Comparison of ENCODE assay signal across 14 mouse cellular contexts in the genomic region with DNA sequence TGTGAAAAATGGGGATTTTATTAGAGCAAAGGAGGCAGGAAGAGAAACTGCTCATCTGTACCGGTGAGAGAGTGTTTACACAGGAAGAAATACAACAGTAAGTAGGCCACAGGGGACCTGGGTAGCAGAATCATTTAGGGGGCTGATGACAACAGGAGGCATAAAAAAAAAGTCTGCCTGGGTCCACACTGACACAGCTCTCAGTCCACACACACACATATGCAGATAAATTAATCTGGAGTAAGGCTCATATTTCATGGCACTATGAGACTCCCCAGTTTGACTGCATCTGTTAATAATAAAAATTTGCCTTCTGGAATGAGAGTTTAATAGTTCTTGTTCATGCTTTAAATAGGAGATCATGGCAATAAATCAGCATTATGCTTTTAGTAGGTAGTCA.
"Had no signal": no experiment of that assay in that cellular context is flagged by ENCODE, and none has a peak within 500 bp of the region (broad histone marks: within the 10 kb centered on the region; RNA-seq: fewer than 3 reads in every experiment).

No protein-coding gene starts in this region.

- H3K4me1 ChIP-seq: kidney, embryonic 15.5 days; limb, embryonic 15.5 days; liver, embryonic 12.5 days; megakaryocyte, embryonic 14.5 days; midbrain, embryonic 13.5 days; neural tube, embryonic 15.5 days had no signal

- H3K9ac ChIP-seq: kidney, embryonic 15.5 days; limb, embryonic 15.5 days; liver, embryonic 12.5 days; lung, embryonic 14.5 days; midbrain, embryonic 13.5 days; neural tube, embryonic 15.5 days had no signal

- H3K9me3 ChIP-seq: kidney, embryonic 15.5 days; limb, embryonic 15.5 days; liver, embryonic 12.5 days; megakaryocyte, embryonic 14.5 days; midbrain, embryonic 13.5 days; neural tube, embryonic 15.5 days had no signal

- DNase-seq: kidney, adult 2 months; kidney, postnatal 25 days; lung, embryonic 14.5 days; lung, postnatal 14 days; thymus, adult 2 months; thymus, postnatal 25 days had no signal

- H3K27me3 ChIP-seq: kidney, embryonic 15.5 days; limb, embryonic 15.5 days; liver, embryonic 12.5 days; megakaryocyte, embryonic 14.5 days; midbrain, embryonic 13.5 days; neural tube, embryonic 15.5 days had no signal

- H3K4me2 ChIP-seq: kidney, embryonic 15.5 days; limb, embryonic 15.5 days; liver, embryonic 12.5 days; lung, embryonic 14.5 days; midbrain, embryonic 13.5 days; neural tube, embryonic 15.5 days had no signal

- ATAC-seq: liver, embryonic 12.5 days; midbrain, embryonic 13.5 days had no signal

- H3K36me3 ChIP-seq: kidney, embryonic 15.5 days; limb, embryonic 15.5 days; liver, embryonic 12.5 days; midbrain, embryonic 13.5 days; neural tube, embryonic 15.5 days had no signal

- H3K4me3 ChIP-seq: kidney, embryonic 15.5 days; limb, embryonic 15.5 days; liver, embryonic 12.5 days; megakaryocyte, embryonic 14.5 days; midbrain, embryonic 13.5 days; myocyte; neural tube, embryonic 15.5 days had no signal

- H3K27ac ChIP-seq: kidney, embryonic 15.5 days; limb, embryonic 15.5 days; liver, embryonic 12.5 days; macrophage; midbrain, embryonic 13.5 days; neural tube, embryonic 15.5 days had no signal
